Mouse (Mus musculus): ENCODE measurements around the gene Igfbpl1. TPM values are rescaled to one million over a fixed set of nuclear protein-coding genes. Genes with fewer than 3 reads are reported as not detected.

The Igfbpl1 gene
- total RNA-seq (2017), result not detected in 2 replicates

- ATAC-seq (ENCODE audit: extremely low read depth, insufficient number of reproducible peaks, low FRiP score, poor library complexity, severe bottlenecking), result no peak
Measured at GRCm38 (mm10) chr4:45826275-45827040, at the start of gene Igfbpl1. Gene Igfbpl1, minus strand, starts transcription at chr4:45826923.

- ATAC-seq (ENCODE audit: extremely low read depth, insufficient number of reproducible peaks, low FRiP score, poor library complexity, severe bottlenecking), result no peak
Measured at GRCm38 (mm10) chr4:45872147-45872546, 45.4 kb upstream of the Igfbpl1 start.

- no peak for ATAC-seq (ENCODE audit: extremely low read depth, insufficient number of reproducible peaks, low FRiP score, poor library complexity, severe bottlenecking)
Measured at GRCm38 (mm10) chr4:45869021-45869815, 42.5 kb upstream of the Igfbpl1 start.

DNA sequence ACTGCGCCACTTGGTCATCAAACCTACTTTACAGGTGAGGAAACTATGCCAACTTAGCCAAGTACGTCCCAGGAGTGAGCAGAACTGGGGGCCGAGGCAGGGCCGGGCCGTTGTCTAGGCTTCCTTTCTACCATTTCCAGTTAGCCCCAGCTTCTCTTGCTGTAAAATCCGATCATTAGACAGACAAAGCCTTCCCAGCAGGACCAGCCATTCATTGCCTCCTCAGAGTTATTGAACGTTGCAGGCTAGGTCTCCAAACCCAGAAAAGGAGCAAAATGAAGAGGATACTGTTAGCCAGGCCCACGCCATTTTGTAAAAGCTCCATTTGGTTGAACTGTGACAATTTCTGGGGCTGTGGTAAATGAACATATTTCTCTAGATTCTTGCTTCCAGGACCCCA is 40.7 kb upstream of the Igfbpl1 start:
- no peak for ATAC-seq (ENCODE audit: extremely low read depth, insufficient number of reproducible peaks, low FRiP score, poor library complexity, severe bottlenecking)

DNA sequence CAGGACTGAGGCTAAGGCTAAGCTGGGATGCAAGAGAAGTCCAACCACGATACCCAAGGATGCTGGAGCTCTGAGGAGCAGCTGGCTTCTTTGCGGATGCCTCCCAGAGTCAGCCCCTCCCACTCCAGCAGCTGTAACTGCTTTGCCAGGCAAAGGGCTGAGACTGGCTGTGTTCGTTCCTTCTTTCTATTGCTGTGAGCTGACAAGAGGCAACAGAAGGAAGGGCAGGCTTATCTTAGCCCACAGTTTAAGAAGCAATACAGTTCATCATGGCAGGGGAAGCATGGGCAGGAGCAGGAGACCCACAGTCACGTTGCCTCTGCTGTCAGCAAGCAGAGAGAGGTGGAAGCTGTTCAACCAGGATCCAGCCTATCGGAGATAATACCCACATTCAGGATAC is 34.4 kb upstream of the Igfbpl1 start:
- no peak for ATAC-seq (ENCODE audit: extremely low read depth, insufficient number of reproducible peaks, low FRiP score, poor library complexity, severe bottlenecking)

- no peak; the same call in 1 of the 2 replicates for ATAC-seq (ENCODE audit: extremely low read depth, insufficient number of reproducible peaks, low FRiP score, poor library complexity, severe bottlenecking)
Measured at GRCm38 (mm10) chr4:45855803-45856424, 29.2 kb upstream of the Igfbpl1 start.

DNA sequence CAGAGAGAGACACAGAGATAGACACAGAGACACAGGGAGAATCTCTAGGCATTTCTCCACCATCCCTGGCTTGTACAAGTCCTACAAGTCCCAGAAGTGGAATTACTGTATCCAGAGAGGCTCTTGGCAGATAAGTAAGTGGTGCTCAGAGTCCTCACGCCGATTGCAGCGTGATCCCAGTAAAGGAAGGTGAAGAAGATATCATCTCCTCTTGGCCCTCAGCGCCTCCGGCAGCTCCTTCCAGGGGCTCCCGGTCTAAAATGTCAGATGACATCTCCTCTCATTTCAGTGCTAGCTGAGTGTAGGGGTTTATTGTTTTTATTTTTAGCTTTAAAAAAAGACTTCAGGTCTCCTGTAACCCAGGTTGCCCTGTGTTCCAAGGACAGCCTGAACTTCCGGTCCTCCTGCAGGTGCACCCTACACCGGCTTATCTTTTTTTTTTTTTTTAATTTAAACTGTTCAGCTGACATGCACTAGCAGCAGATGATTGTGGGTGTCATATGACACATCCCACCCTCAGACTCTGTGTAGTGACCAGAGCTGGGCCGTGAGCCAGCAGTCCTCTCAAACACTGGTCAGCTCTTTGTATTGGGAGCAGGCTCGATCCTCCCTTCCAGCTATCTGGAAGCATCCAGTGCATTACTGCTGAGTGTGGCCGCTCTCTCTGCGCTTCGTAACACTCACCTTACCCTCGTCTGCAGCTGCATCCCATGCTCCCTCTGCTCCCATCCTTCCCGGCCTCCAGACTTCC is 26.9 kb upstream of the Igfbpl1 start:
- no peak for ATAC-seq (ENCODE audit: extremely low read depth, insufficient number of reproducible peaks, low FRiP score, poor library complexity, severe bottlenecking)

DNA sequence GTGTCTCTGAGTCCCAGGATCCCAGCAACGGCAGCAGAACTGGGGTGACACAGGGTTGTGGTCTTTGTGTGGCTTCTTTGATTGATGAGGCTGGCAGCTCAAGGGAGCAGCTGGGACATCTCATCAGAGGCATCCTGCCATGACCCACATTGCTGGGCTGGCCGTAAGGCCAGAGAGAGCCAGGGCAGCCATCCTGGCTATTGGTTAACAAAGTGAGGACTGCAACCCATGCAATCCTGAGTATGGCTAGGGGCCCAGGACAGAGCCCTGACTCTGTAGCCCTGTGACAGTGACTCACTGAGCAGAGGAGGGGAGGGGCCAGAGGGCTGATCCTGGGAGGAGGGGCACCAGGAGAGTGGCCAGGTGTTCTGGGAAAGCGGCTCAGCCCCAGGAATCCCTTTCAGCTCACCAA is 24.9 kb upstream of the Igfbpl1 start:
- ATAC-seq (ENCODE audit: extremely low read depth, insufficient number of reproducible peaks, low FRiP score, poor library complexity, severe bottlenecking), result no peak

DNA sequence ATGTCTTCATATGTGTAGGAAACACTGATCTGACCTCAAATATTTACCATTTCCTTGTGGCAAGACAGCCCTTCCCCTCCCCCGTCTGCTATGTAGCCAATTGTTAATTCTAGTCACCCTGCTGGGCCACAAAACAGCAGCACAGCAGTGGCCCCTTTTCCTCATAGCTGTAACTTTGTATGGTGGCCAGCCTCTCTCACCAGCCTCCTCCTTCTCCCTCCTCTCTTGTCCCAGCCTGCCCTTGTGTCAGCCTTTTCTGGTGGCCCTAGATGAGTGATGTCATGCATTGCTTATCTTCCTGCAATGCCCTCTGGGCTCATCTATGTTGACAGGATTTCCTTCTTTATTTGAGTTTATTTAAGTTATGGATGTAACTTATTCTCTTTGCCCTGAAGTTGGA is 22.7 kb upstream of the Igfbpl1 start:
- ATAC-seq (ENCODE audit: extremely low read depth, insufficient number of reproducible peaks, low FRiP score, poor library complexity, severe bottlenecking), result no peak

DNA sequence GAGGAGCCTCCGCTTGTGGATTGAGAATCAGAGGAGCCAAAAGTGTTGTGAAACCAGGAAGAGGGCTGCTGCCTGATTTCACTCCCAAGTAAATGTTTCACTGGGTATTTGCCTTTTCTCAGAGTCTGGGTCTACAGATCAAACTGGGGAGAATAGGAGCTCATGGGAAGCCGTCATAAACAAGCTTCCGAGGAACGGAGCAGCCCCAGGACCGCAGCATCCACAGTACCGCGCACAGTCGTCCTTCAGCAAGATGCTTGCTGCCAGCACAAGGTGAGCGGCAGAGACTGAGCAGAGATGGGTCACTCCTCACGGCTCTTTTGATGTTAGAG is 22.1 kb upstream of the Igfbpl1 start:
- no peak for ATAC-seq (ENCODE audit: extremely low read depth, insufficient number of reproducible peaks, low FRiP score, poor library complexity, severe bottlenecking)

- no peak for ATAC-seq (ENCODE audit: extremely low read depth, insufficient number of reproducible peaks, low FRiP score, poor library complexity, severe bottlenecking)
Measured at GRCm38 (mm10) chr4:45848109-45848824, 21.5 kb upstream of the Igfbpl1 start, which contains the start of gene Stra6l. Gene Stra6l, plus strand, starts transcription at chr4:45848664.

DNA sequence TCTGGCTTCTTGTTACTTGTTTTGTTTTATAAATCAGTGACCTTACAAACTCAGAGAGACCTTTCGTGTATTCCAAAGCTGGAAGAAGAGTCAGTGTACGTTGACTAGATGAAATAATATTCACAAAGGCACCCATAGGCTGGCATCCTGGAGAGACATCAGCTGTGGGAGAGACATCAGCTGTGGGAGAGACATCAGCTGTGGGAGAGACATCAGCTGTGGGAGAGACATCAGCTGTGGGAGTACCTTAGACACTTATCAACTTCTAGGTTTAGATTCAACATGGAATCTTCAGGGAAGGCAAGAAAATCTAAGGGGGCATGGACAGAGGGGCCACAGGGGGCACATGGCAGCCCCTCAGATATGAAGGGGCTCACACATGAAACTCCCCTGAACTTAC is 19.5 kb upstream of the Igfbpl1 start:
- no peak for ATAC-seq (ENCODE audit: extremely low read depth, insufficient number of reproducible peaks, low FRiP score, poor library complexity, severe bottlenecking)

GRCm38 (mm10) chr4:45844355-45844754 is 17.6 kb upstream of the Igfbpl1 start:
- ATAC-seq (ENCODE audit: extremely low read depth, insufficient number of reproducible peaks, low FRiP score, poor library complexity, severe bottlenecking), result 0 out of 2 replicates have a peak, but pooled peaks have one; percentile 6

DNA sequence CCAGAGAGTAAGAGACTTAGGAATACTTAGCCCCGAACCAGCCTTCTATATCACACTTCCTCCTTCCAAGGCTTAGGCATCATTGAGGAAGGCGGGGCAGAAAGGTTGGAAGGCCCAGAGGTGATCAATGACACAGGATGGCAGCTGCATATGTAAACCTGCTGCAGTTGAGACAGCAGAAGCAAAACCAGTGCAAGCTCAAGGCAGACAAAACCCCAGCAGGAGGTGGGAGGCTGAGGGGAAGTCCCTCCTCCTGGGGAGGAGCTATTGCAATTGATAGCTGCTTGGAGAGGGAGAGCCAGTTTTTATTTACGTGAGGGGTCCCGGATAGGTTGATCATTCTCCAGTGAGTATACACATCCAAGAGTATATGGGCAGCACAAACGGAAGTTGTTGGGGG is 6.7 kb upstream of the Igfbpl1 start:
- no peak for ATAC-seq (ENCODE audit: extremely low read depth, insufficient number of reproducible peaks, low FRiP score, poor library complexity, severe bottlenecking)

GRCm38 (mm10) chr4:45831996-45832395 is 5.3 kb upstream of the Igfbpl1 start:
- ATAC-seq (ENCODE audit: extremely low read depth, insufficient number of reproducible peaks, low FRiP score, poor library complexity, severe bottlenecking), result no peak

- no peak for ATAC-seq (ENCODE audit: extremely low read depth, insufficient number of reproducible peaks, low FRiP score, poor library complexity, severe bottlenecking)
Measured at GRCm38 (mm10) chr4:45829907-45830759, 3.4 kb upstream of the Igfbpl1 start.

DNA sequence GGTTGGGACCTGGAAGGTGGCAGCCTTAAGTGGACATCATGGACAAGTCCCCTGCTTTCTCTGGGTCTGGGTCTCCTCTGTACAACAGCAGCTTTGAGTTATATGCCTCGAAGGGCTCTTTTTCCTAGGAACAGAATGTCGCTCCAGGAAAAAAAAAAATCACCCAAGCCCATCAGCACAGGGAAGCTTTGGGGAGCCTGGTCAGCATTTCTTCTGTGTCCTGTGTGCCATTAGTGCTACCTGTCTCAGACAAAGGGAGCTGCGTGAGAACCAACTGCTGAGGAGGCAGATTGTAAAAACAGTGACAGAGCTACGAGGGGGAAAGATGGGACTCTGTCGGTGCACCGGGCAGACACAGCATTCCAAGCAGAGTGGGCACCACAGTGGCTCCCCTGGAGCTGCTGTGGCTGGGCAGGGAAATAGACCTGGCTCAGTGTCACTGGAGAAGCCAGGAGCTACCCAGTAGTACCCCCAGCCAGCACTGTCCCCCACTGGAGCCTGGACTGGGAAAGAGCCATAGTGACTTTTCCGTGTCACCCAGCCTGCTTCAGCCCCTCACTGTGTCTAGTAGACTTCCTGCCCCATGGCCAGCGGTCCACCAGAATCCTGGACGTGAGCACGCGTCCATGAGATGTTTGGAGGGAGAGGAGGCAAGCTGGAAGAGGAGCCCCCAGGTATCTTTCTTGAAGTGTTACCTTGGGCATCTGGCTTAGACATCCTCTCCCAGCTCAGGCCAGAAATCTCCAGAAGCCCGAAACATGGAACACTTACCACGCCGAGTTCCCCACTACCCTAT is 1.8 kb downstream of the Igfbpl1 start:
- ATAC-seq (ENCODE audit: extremely low read depth, insufficient number of reproducible peaks, low FRiP score, poor library complexity, severe bottlenecking), result no peak
